Mouse (Mus musculus) layer of hippocampus, adult 2 months (tissue): Measurements from ENCODE around the gene Slc25a20. TPM values are rescaled to one million over a fixed set of nuclear protein-coding genes. Genes with fewer than 3 reads are reported as not detected.
"Not testable (repeated sequence)": the region's sequence is repeated elsewhere in the genome, so short reads cannot be mapped to it uniquely, and the experiment has no call there.

Experiments
- DNase-seq, 2 experiments: peaks; one replicate each; pipeline ENCODE4 v3.0.0; 2022; ENCODE audit warnings: low spot score in 2 of 2
- H3K27ac ChIP-seq: fragments of 200-600 bp; 2 replicates; pipeline ENCODE4 v1.8.1; 2022
- H3K4me3 ChIP-seq: fragments of 200-600 bp; 2 replicates; pipeline ENCODE4 v1.8.1; 2022; ENCODE audit warnings: mild to moderate bottlenecking
- CTCF ChIP-seq: fragments of 200-600 bp; conservative IDR thresholded peaks from 2 replicates; pipeline ENCODE4 v1.8.1; 2022; ENCODE audit warnings: antibody characterized with exemption, mild to moderate bottlenecking, moderate library complexity
- total RNA-seq, 2 experiments: library from RNA; stranded (reverse); gene quantifications; 2 replicates each; pipeline ENCODE4 v1.2.3; 2021

Gene Slc25a20
- total RNA-seq, 2 experiments from 2014 or later, result 14.4 to 14.8 TPM

- H3K27ac ChIP-seq, result peak overlapping the region; percentile 92
- no peak for TF ChIP-seq CTCF
- peak in 1 of 2 experiments; percentile 14 for DNase-seq
- H3K4me3 ChIP-seq, result peak overlapping the region; percentile 55
Measured at GRCm38 (mm10) chr9:108649561-108650440, 12.1 kb upstream of the Slc25a20 start.

GRCm38 (mm10) chr9:108654566-108655464 is 7.1 kb upstream of the Slc25a20 start:
- Histone ChIP-seq H3K4me3 (no peak overlapping the region), H3K27ac (peak overlapping the region; percentile 72)
- DNase-seq, result peak in 1 of 2 experiments; percentile 29
- no peak for TF ChIP-seq CTCF

- not testable (repeated sequence) for DNase-seq, H3K27ac ChIP-seq, H3K4me3 ChIP-seq
Measured at GRCm38 (mm10) chr9:108655865-108656264, 6.0 kb upstream of the Slc25a20 start.

- TF ChIP-seq CTCF, result no peak
- peak overlapping the region; percentile 75; the same call in 1 of the 2 replicates for H3K27ac ChIP-seq
Measured at GRCm38 (mm10) chr9:108662660-108663059, 772 bp downstream of the Slc25a20 start.

GRCm38 (mm10) chr9:108669875-108670274 is 8.0 kb downstream of the Slc25a20 start:
- DNase-seq, result no peak
- Histone ChIP-seq H3K4me3 (no peak overlapping the region), H3K27ac (no peak overlapping the region)
- peak; percentile 65 for TF ChIP-seq CTCF

More at GRCm38 (mm10) chr9:108662660-108663059, 772 bp downstream of the Slc25a20 start:
- no peak for DNase-seq
- H3K4me3 ChIP-seq, result peak overlapping the region; percentile 72

- TF ChIP-seq CTCF, result peak; percentile 67
- H3K27ac ChIP-seq, result no peak overlapping the region
- DNase-seq, result no peak
- H3K4me3 ChIP-seq, result no peak overlapping the region
Measured at GRCm38 (mm10) chr9:108673151-108673550, 11.3 kb downstream of the Slc25a20 start.

- no peak for DNase-seq
- no peak for TF ChIP-seq CTCF
- H3K4me3 ChIP-seq, result no peak overlapping the region
- H3K27ac ChIP-seq, result no peak overlapping the region
Measured at GRCm38 (mm10) chr9:108680026-108680425, 18.1 kb downstream of the Slc25a20 start.

GRCm38 (mm10) chr9:108686475-108686887 is 24.6 kb downstream of the Slc25a20 start:
- DNase-seq, result no peak
- TF ChIP-seq CTCF, result no peak
- no peak overlapping the region for H3K27ac ChIP-seq
- H3K4me3 ChIP-seq, result no peak overlapping the region

GRCm38 (mm10) chr9:108687181-108687580 is 25.3 kb downstream of the Slc25a20 start:
- no peak for TF ChIP-seq CTCF
- no peak for DNase-seq

GRCm38 (mm10) chr9:108687686-108688085 is 25.8 kb downstream of the Slc25a20 start:
- Histone ChIP-seq H3K27ac (no peak overlapping the region), H3K4me3 (no peak overlapping the region)
- TF ChIP-seq CTCF, result no peak
- DNase-seq, result no peak

More at GRCm38 (mm10) chr9:108687181-108687580, 25.3 kb downstream of the Slc25a20 start:
- no peak overlapping the region for H3K27ac ChIP-seq
- no peak overlapping the region for H3K4me3 ChIP-seq

- Histone ChIP-seq H3K4me3 (no peak overlapping the region), H3K27ac (no peak overlapping the region)
- TF ChIP-seq CTCF, result no peak
- no peak for DNase-seq
Measured at GRCm38 (mm10) chr9:108688451-108688850, 26.6 kb downstream of the Slc25a20 start.

GRCm38 (mm10) chr9:108689106-108689505 is 27.2 kb downstream of the Slc25a20 start, which contains the start of gene Prkar2a:
Gene Prkar2a, plus strand, starts transcription at chr9:108689314.
- Histone ChIP-seq H3K4me3 (no peak within 1 kb of the TSS), H3K27ac (no peak within 1 kb of the TSS)
- DNase-seq, result no peak
- no peak for TF ChIP-seq CTCF

GRCm38 (mm10) chr9:108689993-108690392 is 28.1 kb downstream of the Slc25a20 start:
- Histone ChIP-seq H3K27ac (no peak overlapping the region), H3K4me3 (no peak overlapping the region)
- DNase-seq, result no peak
- TF ChIP-seq CTCF, result no peak
